In the genomic region with DNA sequence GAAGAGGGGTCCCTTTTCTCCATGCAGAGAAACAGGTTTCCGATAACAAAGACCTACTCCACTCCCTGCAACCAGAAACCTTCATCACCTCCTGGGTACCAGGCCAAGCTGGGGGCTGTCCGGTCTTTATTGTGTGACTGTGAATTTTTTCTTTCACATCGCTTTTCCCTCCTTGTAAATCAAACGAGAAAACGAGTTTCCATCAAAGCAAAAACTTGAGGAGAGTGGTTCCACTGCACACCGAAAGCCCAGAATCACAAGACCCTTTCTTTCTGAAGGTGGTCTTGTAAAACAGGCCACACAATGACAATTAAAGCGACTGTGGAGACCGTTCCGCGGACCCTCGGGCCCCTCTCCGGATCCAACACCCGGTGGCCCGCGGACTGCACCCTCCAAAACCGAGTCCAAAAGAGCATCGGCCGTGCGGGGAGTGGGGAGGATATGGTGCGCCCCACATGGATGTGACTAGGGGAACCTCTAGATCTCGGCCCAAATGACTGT, we compare ENCODE assay signal across 9 mouse cellular contexts. TPM values are rescaled to one million over a fixed set of nuclear protein-coding genes. Genes with fewer than 3 reads are reported as not detected.
DNase-seq lines count a peak whose midpoint lies in the region; ATAC-seq lines count a peak whose summit lies in the region.
"Had no signal": no experiment of that assay in that cellular context is flagged by ENCODE, and none has a peak within 500 bp of the region (broad histone marks: within the 10 kb centered on the region; RNA-seq: fewer than 3 reads in every experiment).

No protein-coding gene starts in this region.

- ATAC-seq in cerebellum, adult (ENCODE audit: insufficient number of reproducible peaks, low FRiP score, low TSS enrichment): 0 out of 2 replicates have a peak, but pooled peaks have one; percentile 28
- peak; percentile 51 for ATAC-seq in hindbrain, embryonic 13.5 days (ENCODE audit: low FRiP score)
- ATAC-seq in midbrain, embryonic 12.5 days (ENCODE audit: low FRiP score, low read depth): peak; percentile 42

- DNase-seq in cerebellum, adult 11 months: no peak
- DNase-seq in spleen, postnatal 10 days (ENCODE audit: low spot score in 2 of 2): peak; percentile 21 to 32
- DNase-seq in spleen, adult 12 weeks (ENCODE audit: low spot score): no peak
- DNase-seq in urinary bladder, adult 18-20 months (ENCODE audit: low spot score in 2 of 2): no peak
- no peak for DNase-seq in thymus, postnatal 10 days (ENCODE audit: low spot score in 2 of 2)

- H3K9me3 ChIP-seq in hindbrain, embryonic 13.5 days: no peaks in the 10 kb centered on the region
- no peaks in the 10 kb centered on the region for H3K9me3 ChIP-seq in midbrain, embryonic 12.5 days

- no peaks in the 10 kb centered on the region for H3K27me3 ChIP-seq in hindbrain, embryonic 13.5 days
- H3K27me3 ChIP-seq in midbrain, embryonic 12.5 days: no peaks in the 10 kb centered on the region; the same call in 1 of the 2 replicates

- peak overlapping the region; percentile 89 for H3K4me2 ChIP-seq in hindbrain, embryonic 13.5 days
- peak overlapping the region; percentile 86 for H3K4me2 ChIP-seq in midbrain, embryonic 12.5 days (replicated peaks)

- H3K27ac ChIP-seq in hindbrain, embryonic 13.5 days: peak overlapping the region; percentile 70
- H3K27ac ChIP-seq in midbrain, embryonic 12.5 days (replicated peaks): peak overlapping the region; percentile 80
- H3K27ac ChIP-seq: macrophage had no signal

- under 1% methylated on average over 21 of the region's 21 CpGs for WGBS in hindbrain, embryonic 13.5 days
- 0% methylated on average over 21 of the region's 21 CpGs for WGBS in midbrain, embryonic 12.5 days

- H3K9ac ChIP-seq in hindbrain, embryonic 13.5 days: peak overlapping the region; percentile 94
- peak overlapping the region; percentile 86 for H3K9ac ChIP-seq in midbrain, embryonic 12.5 days (replicated peaks)

- H3K4me1 ChIP-seq in hindbrain, embryonic 13.5 days (replicated peaks): peaks cover 35% of the 10 kb centered on the region
- peaks cover 35% of the 10 kb centered on the region for H3K4me1 ChIP-seq in midbrain, embryonic 12.5 days

- no peaks in the 10 kb centered on the region for H3K36me3 ChIP-seq in hindbrain, embryonic 13.5 days
- no peaks in the 10 kb centered on the region for H3K36me3 ChIP-seq in midbrain, embryonic 12.5 days

- peak overlapping the region; percentile 87 for H3K4me3 ChIP-seq in hindbrain, embryonic 13.5 days
- peak overlapping the region; percentile 88 for H3K4me3 ChIP-seq in midbrain, embryonic 12.5 days

RNA-seq across cellular contexts. Expression of gene F2r, which starts 0.6 kb away (rescaled TPM):
- 80.0 and 81.9 TPM in 2 replicates for polyA plus RNA-seq in hindbrain, embryonic 13.5 days (2015; fragmentation: Nextera tagmentation; extraction: Ambion mirVana)
- 106 and 110 TPM in 2 replicates for polyA plus RNA-seq in midbrain, embryonic 12.5 days (2016; fragmentation: Nextera tagmentation; extraction: Ambion mirVana)

Comparison
In these comparisons a context has a peak if more than half of its experiments do, and no peak if none do; other contexts are left out.
1. DNase-seq: peak in spleen, postnatal 10 days (2 of 2); none in cerebellum, adult 11 months (single experiment), spleen, adult 12 weeks (single experiment), urinary bladder, adult 18-20 months (0 of 2) and thymus, postnatal 10 days (0 of 2).
2. Peak in every context shown above with its lines, with median percentiles within 50 percentile points of each other: ATAC-seq.